Mouse (Mus musculus) lung, postnatal 0 days (tissue): ENCODE data around the gene Abcb4. TPM values are rescaled to one million over a fixed set of nuclear protein-coding genes. Genes with fewer than 3 reads are reported as not detected.
"Not testable (repeated sequence)": the region's sequence is repeated elsewhere in the genome, so short reads cannot be mapped to it uniquely, and the experiment has no call there.

ENCODE experiments used
- ATAC-seq: fragments of 200-750 bp; cut with Nextera tagmentation; 2 replicates; pipeline ENCODE4 v1.8.0; 2017; ENCODE audit warnings: moderate library complexity
- DNase-seq: peaks from one replicate; pipeline ENCODE4 v3.0.0-alpha.2; 2016; ENCODE audit warnings: low spot score
- H3K27ac ChIP-seq: fragments of 300-500 bp; sonication (generic); 2 replicates; pipeline ENCODE4 v1.5.1; 2014; ENCODE audit warnings: antibody characterized with exemption, mild to moderate bottlenecking, low read length, mixed read lengths
- H3K27me3 ChIP-seq: fragments of 300-500 bp; sonication (generic); replicated peaks from 2 replicates; pipeline ENCODE4 v1.6.1; 2014; ENCODE audit warnings: low read length, mixed read lengths; ENCODE audit not compliant: insufficient read depth
- H3K36me3 ChIP-seq: fragments of 300-500 bp; sonication (generic); 2 replicates; pipeline ENCODE4 v1.6.1; 2014; ENCODE audit warnings: low read length, mixed read lengths; ENCODE audit not compliant: insufficient read depth
- H3K4me1 ChIP-seq: fragments of 300-500 bp; sonication (generic); 2 replicates; pipeline ENCODE4 v1.6.1; 2014; ENCODE audit warnings: antibody characterized with exemption, low read depth, low read length, mixed read lengths; ENCODE audit not compliant: insufficient read depth
- H3K4me2 ChIP-seq: fragments of 300-500 bp; sonication (generic); replicated peaks from 2 replicates; pipeline ENCODE4 v1.6.1; 2014; ENCODE audit warnings: low read depth, mild to moderate bottlenecking, low read length, moderate library complexity, mixed read lengths
- H3K4me3 ChIP-seq: fragments of 300-500 bp; sonication (generic); 2 replicates; pipeline ENCODE4 v1.5.1; 2014; ENCODE audit warnings: low read depth, low read length
- H3K9ac ChIP-seq: fragments of 300-500 bp; sonication (generic); replicated peaks from 2 replicates; pipeline ENCODE4 v1.6.1; 2014; ENCODE audit warnings: low read depth, mild to moderate bottlenecking
- H3K9me3 ChIP-seq: fragments of 300-500 bp; sonication (generic); 2 replicates; pipeline ENCODE4 v1.6.1; 2016; ENCODE audit warnings: low read length, mixed read lengths
- CTCF ChIP-seq: IDR thresholded peaks from 2 replicates; pipeline ENCODE4 v1.5.1; 2016; ENCODE audit warnings: antibody characterized with exemption, mild to moderate bottlenecking
- EP300 ChIP-seq: IDR thresholded peaks from 2 replicates; pipeline ENCODE4 v1.6.1; 2016; ENCODE audit warnings: antibody characterized with exemption, mild to moderate bottlenecking, control low read depth
- WGBS: fragments of 180-500 bp; shearing (Covaris S2); extraction: QIAGEN DNeasy Blood & Tissue Kit; methylation state at CpG from one replicate; pipeline ENCODE4 v1.1.7; 2014; 5-methylcytosine and 5-hydroxymethylcytosine counted together
- polyA plus RNA-seq: library from polyadenylated mRNA; unstranded; fragments of >200 nt; fragmentation: Nextera tagmentation; extraction: Ambion mirVana; gene quantifications from 2 replicates; pipeline ENCODE4 v1.2.1, GENCODE M21; 2015

Abcb4 gene
- polyA plus RNA-seq, 1 experiment from 2014 or later: 0.47 TPM

DNA sequence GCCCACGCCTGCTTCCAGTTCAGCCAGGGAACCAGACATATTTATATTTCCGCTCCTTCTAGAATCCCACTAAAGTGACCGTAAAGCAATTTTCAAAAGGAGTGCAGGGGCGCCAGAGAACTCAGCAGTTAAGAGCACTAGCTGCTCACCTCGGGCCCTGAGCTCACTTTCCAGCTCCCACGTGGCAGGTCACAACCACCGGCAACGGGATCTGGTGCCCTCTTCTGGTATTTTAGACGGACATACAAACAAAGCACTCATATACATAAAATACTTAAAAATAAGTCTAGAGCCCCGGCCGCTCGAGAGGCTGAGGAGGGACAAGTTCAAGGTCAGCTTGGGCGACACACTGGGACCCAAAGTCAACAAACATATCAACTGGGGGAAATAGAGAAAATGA lies 97.0 kb downstream of the Abcb4 start:
- Histone ChIP-seq H3K9me3 (no peaks in the 10 kb centered on the region), H3K4me1 (no peaks in the 10 kb centered on the region), H3K27me3 (no peaks in the 10 kb centered on the region), H3K36me3 (peaks cover 12% of the 10 kb centered on the region; the same call in 1 of the 2 replicates), H3K9ac (no peak overlapping the region), H3K4me3 (no peak overlapping the region), H3K4me2 (no peak overlapping the region), H3K27ac (no peak overlapping the region)
- TF ChIP-seq CTCF (no peak), EP300 (no peak)
- ATAC-seq (no peak), DNase-seq (no peak)
- WGBS: 79% methylated on average over 13 of the region's 13 CpGs

DNA sequence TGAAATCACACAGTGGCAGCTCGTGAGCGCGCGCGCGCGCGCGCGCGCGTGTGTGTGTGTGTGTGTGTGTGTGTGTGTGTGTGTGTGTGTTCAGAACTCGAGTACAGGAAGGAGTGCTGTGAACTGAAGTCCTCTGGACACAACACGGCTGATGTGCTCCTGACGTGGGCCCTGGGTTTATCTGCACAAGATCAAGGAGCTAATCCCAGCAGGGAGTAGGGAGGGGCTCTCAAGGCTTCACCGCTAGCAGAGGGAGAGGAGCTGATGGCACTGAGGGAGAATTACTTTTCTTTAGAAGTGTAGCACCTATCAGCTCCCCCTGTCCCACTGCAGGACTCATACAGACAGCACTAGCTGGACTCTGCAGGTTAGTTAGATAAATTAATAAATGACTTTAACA lies 98.1 kb downstream of the Abcb4 start:
- Histone ChIP-seq H3K4me1 (peaks cover 7% of the 10 kb centered on the region; the same call in 1 of the 2 replicates), H3K9ac (no peak overlapping the region), H3K4me2 (no peak overlapping the region), H3K36me3 (peaks cover 12% of the 10 kb centered on the region; the same call in 1 of the 2 replicates), H3K27ac (no peak overlapping the region), H3K9me3 (no peaks in the 10 kb centered on the region), H3K4me3 (no peak overlapping the region), H3K27me3 (no peaks in the 10 kb centered on the region)
- ATAC-seq: no peak
- 89% methylated on average over 16 of the region's 16 CpGs for WGBS
- TF ChIP-seq EP300 (no peak), CTCF (no peak)
- no peak for DNase-seq

DNA sequence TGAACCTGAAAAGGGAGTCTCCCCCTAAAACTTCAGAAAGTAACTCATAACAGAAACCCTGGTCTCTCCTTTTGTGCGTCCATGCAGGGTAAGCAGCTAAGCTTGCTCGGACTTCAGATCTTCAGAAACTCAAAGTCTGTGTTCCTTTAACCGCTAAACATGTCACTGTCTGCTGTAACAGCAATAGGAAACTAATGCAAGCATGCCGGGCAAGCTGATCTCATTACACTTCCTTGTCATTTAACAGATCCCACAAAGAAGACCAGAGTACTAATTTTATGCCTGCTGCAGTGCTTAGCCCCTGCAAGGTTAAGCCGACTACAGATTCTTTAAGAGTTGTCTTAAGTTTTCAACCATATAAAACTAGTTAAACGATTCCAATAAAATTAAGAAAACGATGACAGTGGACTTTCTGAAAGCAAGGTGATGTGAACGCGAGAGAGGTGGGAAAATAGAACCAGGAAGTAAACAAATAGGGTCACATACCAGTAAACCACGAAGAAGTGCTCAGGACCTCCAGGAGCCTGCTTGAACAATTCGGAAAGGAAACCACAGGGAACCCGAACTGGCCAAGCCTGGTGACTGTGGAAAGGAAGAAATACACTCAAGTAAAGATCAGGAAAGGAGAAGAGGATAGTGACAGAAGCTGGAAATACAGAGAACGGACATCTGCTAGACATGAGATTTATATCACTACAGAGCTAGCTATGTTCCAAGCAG lies 102.6 kb downstream of the Abcb4 start:
- peak overlapping the region; percentile 55 for H3K4me2 ChIP-seq
- H3K27me3 ChIP-seq: no peaks in the 10 kb centered on the region
- DNase-seq: peak; percentile 11
- H3K9ac ChIP-seq: peak overlapping the region; percentile 55; the same call in 1 of the 2 replicates
- no peaks in the 10 kb centered on the region for H3K9me3 ChIP-seq
- no peak for ATAC-seq
- peak overlapping the region; percentile 66 for H3K4me3 ChIP-seq
- H3K36me3 ChIP-seq: 0 out of 2 replicates have a peak, but pooled peaks cover 4% of the 10 kb centered on the region
- TF ChIP-seq CTCF: no peak
- no peak for TF ChIP-seq EP300
- WGBS: 15% methylated on average over 13 of the region's 13 CpGs
- H3K27ac ChIP-seq: peak overlapping the region; percentile 70; the same call in 1 of the 2 replicates
- H3K4me1 ChIP-seq: peaks cover 7% of the 10 kb centered on the region; the same call in 1 of the 2 replicates

DNA sequence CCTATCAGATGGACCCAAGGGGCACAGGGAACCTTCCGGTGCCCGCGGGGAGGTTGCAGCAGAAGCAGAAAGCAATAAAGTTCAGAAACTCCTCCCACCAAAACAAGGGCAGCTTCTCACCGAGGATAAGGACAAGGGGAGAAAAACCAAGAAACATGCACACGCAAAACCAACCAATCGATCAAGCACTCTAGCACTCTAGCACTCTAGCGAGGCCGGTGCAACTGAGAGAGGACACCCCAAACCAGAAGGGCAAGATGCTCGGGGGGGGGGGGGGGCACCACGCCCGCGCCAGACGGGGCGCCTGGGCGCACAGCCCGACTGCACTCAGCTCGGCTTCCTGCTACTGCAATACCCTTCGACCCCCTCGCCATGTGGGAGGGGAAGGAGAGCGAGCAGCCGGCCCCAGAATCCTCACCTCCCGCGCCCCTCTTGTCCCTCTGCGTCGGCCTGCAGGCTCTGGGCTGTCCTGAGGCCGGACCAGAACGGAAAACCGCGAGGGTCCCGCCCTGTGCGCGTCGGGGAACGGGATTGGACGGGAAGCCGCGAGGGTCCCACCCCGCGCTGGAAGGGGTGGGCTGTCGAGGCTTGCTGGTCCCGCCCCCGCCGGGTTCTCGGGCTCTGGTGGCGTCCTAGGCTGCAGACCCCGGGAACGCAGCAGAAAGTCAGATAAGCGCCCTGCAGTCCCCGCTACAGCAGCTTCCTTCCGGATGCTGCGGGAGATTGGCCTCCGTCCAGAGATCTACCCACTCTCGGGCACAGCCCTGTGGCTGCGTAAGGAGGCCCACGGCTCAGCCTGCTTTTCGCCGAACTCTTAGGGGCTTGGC lies 103.4 kb downstream of the Abcb4 start, which contains the start of gene Crot:
Gene Crot (minus strand): TSS at position 639 of the 827 bp plus-strand sequence.
- DNase-seq (peak; percentile 96), ATAC-seq (peak; percentile 99)
- Histone ChIP-seq H3K9ac (peak within 1 kb of the TSS; percentile 55), H3K9me3 (no peaks in the 10 kb centered on the region), H3K36me3 (0 out of 2 replicates have a peak, but pooled peaks cover under 1% of the 10 kb centered on the region), H3K27me3 (no peaks in the 10 kb centered on the region), H3K4me2 (peak within 1 kb of the TSS; percentile 55), H3K4me1 (peaks cover 7% of the 10 kb centered on the region; the same call in 1 of the 2 replicates), H3K27ac (peak within 1 kb of the TSS; percentile 70), H3K4me3 (peak within 1 kb of the TSS; percentile 66)
- 2% methylated on average over 40 of the region's 57 CpGs for WGBS
- TF ChIP-seq CTCF (peak; percentile 48), EP300 (peak; percentile 39; the same call in 1 of the 2 replicates)

DNA sequence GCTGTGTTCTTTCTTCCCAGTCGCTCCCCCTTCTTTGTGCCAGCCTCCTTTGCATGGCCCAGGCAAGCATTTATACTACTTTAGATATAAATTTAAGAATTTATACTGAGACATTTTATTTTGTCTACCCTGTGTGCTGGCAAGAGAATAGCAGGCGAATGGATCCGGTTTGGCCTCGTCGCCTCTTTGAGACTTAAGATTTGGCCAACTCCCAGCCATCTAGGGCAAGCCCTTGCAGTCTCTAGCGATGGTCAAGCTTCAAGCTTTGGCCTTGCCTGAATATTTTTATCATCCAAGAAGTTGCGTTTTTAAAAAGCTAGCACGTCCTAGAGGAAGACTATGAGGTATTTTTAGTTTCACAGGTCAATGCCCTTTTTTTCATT lies 104.0 kb downstream of the Abcb4 start:
- no peaks in the 10 kb centered on the region for H3K9me3 ChIP-seq
- H3K4me3 ChIP-seq: peak overlapping the region; percentile 66
- H3K36me3 ChIP-seq: no peaks in the 10 kb centered on the region
- no peak for DNase-seq
- H3K27me3 ChIP-seq: no peaks in the 10 kb centered on the region
- peak; percentile 28 for ATAC-seq
- H3K27ac ChIP-seq: peak overlapping the region; percentile 70
- no peak for TF ChIP-seq EP300
- TF ChIP-seq CTCF: no peak
- under 1% methylated on average over 8 of the region's 8 CpGs for WGBS
- peak overlapping the region; percentile 55 for H3K9ac ChIP-seq
- H3K4me1 ChIP-seq: peaks cover 7% of the 10 kb centered on the region; the same call in 1 of the 2 replicates
- H3K4me2 ChIP-seq: peak overlapping the region; percentile 55

DNA sequence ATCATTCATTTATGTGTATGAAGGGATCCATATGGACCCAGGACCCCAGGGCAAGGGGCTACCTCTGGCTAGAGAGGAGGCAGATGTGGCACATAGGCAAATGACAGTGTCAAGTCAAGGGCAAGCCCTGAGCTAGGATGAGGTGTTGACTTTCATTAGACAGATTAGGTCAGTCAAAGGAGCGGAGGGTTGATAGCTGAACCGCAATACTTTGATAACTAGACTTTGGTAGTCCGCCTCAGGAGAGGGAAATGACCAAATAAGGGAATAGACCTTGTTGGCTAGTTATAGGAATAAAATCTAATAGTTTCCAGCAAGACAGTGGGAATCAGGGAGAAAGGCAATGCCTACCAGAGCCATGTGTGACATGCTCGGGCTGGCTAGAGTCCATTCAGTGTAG lies 105.6 kb downstream of the Abcb4 start:
- H3K4me1 ChIP-seq: peaks cover 7% of the 10 kb centered on the region; the same call in 1 of the 2 replicates
- H3K36me3 ChIP-seq: no peaks in the 10 kb centered on the region
- H3K27me3 ChIP-seq: no peaks in the 10 kb centered on the region
- no peak for DNase-seq
- 64% methylated on average over 4 of the region's 4 CpGs for WGBS
- ATAC-seq: no peak
- H3K9ac ChIP-seq: no peak overlapping the region
- no peak overlapping the region for H3K4me3 ChIP-seq
- TF ChIP-seq EP300 (no peak), CTCF (no peak)
- H3K9me3 ChIP-seq: no peaks in the 10 kb centered on the region
- H3K27ac ChIP-seq: no peak overlapping the region
- H3K4me2 ChIP-seq: no peak overlapping the region

DNA sequence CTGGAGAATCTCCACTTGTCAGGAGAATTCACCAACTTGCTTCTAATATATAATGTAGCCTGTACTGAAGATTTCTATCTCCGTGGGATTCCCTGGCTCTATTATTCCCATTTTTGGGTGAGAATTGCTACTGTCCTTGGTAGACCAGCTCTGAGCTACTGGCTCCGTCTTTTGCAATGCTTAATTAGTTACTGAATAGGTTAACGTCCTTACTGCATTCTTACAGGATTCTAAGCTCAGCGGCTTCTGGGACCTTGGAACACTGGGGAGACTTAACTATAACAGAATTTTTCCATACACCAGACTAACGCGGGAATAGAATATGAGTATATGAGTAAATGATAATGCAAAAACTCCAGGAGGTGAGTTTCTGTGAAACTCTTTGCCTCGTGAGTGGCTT lies 106.5 kb downstream of the Abcb4 start:
- H3K27me3 ChIP-seq, DNase-seq, H3K9ac ChIP-seq, H3K27ac ChIP-seq, H3K4me3 ChIP-seq, H3K4me2 ChIP-seq, H3K4me1 ChIP-seq, H3K36me3 ChIP-seq, ATAC-seq, H3K9me3 ChIP-seq: not testable (repeated sequence)
- 44% methylated on average over 7 of the region's 7 CpGs for WGBS

DNA sequence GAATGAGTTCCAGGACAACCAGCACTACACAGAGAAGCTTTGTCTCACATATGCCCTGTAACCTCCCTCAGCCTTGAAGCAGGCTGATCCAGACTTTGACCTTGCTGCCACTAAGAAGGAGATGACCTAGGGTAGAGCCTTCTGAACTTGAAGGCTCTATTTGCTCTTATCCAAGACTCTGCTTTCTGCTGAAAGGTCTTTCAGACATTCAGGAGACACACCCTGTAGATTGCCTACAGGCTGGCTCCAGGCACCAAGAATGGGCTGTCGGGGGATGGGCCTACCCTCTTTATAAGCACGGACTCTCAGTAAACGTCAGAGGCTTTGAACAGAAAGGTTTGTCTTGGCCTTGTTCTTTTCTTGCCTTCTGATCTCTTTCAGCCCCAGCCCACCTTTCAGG lies 113.1 kb downstream of the Abcb4 start:
- H3K4me1 ChIP-seq, H3K9me3 ChIP-seq, H3K9ac ChIP-seq, H3K4me3 ChIP-seq, H3K36me3 ChIP-seq, H3K4me2 ChIP-seq, H3K27ac ChIP-seq, ATAC-seq, DNase-seq, H3K27me3 ChIP-seq: not testable (repeated sequence)
- WGBS: 62% methylated on average over 3 of the region's 3 CpGs
